Mouse (Mus musculus): ENCODE results near the gene D6Ertd527e.
A peak's percentile ranks its signal among the peaks of the same experiment; 100 is the strongest.

Gene D6Ertd527e

DNA sequence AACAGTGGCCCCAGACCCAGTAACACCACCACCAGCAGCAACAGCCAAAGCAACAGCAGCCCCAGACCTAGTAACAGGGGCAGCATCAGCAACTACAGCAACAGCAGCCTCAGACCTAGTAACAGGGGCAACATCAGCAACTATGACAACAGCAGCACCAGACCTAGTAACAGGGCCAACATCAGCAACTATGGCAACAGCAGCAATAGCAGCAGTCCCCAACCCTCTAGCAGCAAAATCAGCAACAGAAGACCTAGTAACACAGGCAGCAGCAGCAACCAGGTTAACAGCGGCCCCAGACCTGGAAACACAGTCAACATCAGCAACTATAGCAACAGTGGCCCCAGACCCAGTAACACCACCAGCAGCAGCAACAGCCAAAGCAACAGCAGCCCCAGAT, 6.9 kb downstream of the D6Ertd527e start:
- DNase-seq (ENCODE audit: low spot score in 2 of 2), result no peak

DNA sequence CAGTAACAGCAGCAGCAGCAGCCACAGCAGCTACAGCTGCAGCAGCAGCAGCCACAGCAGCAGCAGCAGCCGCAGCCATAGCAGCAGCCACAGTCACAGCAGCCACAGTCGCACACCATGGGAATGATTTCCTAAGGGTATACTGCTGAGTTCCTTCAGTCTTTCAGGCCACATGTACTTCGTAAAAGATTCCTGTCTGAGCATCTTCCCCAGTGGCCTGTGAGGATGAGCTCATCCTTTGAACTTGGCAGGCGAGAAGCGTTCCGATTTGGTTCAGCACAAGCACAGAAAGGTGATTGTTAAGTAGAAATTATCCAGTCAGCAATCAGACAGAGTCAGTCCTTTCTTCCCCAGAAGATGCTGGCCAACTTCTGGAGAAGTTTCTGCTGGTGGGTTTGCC, 7.6 kb downstream of the D6Ertd527e start:
- no peak for DNase-seq (ENCODE audit: low spot score in 2 of 2)

DNA sequence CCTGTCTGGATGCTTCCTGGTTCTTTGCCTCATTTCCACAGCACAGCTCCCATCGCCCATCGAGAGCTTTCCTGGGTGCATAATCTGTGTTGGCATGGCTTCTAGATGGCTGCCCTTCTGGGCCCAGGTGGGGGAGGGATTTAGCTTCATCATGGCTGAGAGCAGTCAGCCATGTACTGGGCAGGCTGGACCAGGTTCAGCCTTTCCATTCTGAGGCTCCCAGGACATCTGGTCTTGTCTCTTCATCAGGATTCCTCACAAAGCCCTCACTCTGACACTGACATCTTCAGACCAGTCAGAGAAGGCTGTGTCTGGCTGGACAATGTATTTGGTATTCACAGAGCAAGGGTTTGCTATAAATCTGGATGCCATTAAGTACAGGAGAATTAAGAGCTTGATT, 11.4 kb downstream of the D6Ertd527e start:
- no peak for DNase-seq (ENCODE audit: low spot score in 2 of 2)

DNA sequence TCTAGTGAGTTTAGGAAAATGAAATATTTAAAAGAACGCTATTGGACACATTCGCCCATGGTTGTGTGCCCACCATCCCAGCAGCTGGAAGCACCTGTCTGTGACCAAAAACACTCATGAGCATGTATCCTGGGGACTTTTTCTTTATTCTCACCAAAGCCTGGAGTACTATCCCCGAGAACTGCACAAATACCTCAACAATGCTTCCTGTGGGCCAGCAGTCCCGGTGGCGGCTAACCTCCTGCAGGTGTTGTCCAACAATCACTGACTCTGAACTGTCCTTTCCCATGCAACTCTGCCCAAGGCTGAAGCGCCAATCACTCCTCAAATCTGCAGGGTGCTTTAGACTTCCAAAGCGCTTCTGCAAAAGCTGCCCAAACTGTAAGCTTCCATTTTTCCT, 12.1 kb downstream of the D6Ertd527e start:
- DNase-seq (ENCODE audit: low spot score in 2 of 2), result no peak

DNA sequence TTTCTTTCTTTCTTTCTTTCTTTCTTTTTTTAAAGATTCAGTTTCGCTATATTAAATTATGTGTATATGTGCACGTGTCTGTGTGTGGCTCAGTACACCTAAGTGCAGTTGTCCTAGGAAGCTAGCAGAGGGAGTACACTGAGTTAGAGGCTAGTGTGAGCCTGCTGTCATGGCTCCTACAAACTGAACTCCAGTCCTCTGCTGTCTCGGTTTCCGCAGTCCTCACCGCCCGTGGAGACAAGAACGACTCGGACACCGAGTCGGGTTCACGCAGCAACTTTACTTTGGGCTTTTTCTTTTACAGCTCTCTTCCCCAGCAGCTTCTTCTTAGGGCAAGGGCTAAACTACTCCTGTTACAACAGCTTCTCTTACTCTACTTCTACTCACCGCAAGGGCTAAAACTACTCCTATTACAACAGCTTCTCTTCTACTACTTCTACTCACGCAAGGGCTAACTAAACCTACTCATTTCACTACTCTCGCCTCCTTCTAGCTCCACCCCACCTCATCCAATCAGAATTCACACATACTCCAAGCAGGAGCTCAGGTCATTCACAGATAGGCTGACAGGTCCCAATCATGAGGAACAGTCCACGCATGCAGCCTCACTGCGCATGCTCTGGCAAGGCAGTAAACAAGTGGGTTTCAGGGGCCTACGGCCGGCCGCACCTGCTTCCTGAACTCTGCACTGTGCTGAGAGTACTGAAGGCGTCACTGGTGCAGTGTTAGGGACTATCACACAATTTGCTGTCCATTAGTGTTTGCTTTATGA, 14.7 kb downstream of the D6Ertd527e start:
- peak; percentile 12 to 72 for DNase-seq (ENCODE audit: low spot score in 2 of 2)

DNA sequence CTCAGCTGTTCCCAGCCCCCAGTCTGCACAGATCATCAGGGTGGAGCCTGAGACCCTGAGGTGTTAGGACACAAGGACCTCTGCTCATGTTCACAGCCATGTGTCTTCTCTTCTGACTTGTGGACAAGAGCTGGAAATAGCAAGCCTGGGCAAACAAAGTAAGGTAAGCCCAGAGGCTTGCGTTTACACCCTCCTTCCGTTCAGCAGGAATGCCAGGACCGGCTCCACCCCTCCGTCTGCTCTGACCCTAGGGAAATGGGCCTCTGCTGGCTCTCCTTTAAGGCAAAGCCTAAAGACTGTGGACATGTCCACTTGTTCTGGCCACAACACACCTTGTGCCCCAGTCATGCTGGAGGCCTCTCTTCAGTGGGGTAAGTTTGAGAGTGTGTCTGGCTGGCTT, 15.4 kb downstream of the D6Ertd527e start:
- no peak for DNase-seq (ENCODE audit: low spot score in 2 of 2)

DNA sequence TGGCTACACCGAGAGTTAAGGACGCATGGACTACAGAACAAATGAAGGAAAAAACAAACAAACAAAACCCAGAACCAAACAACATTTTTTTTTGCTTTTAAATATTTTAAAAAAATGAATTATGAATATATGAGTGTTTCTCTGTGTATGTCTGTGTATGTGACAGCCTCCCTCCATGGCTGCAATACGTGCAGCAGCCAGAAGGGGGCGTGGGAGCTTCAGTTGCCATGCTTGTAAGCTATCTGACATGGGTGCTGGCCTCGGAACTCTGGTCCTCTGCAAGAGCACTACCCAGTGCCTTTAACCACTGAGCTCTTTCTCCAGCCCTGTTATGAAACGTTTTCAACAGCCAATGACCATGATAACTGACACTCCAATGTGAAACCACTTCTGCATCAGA, 16.1 kb downstream of the D6Ertd527e start:
- no peak for DNase-seq (ENCODE audit: low spot score in 2 of 2)

DNA sequence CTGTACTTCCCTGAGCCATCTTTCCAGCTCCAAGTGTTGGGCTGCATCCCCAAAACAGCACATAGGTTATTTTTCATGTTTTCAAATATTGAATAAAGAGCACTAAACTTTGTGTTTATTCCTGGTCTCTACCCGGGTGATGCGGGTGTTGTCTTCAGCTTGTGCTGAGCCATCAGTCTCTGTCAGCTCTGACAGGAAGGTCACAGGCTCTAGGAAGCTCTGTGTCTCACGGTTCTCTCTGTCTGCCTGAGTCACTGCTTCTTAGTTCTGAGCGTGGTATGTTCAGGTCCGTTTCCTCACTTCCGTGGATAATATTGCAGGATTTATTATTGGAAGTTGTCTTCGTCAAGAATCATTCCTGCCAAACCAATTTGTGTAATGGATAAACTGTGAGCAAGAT, 17.4 kb downstream of the D6Ertd527e start:
- DNase-seq (ENCODE audit: low spot score in 2 of 2), result no peak

DNA sequence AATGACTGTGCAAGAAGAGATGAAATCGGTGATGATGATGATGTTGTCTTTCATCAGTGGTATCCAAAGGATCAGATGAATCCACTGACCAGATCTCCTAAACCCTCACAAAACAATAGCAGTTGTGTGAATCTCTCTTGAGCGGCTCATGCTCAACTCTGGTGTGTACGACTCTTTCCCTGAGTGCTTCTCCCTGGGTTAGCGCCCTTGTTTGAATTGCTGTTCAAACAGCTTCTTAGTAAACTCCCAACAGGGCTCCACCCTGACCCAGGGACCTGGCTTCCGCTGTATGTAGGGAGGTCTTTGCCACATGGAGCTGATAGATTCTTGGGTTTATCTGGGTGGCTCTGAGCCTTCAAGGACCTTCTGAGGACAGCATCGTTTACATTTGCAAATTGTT, 18.9 kb downstream of the D6Ertd527e start:
- no peak for DNase-seq (ENCODE audit: low spot score in 2 of 2)

DNA sequence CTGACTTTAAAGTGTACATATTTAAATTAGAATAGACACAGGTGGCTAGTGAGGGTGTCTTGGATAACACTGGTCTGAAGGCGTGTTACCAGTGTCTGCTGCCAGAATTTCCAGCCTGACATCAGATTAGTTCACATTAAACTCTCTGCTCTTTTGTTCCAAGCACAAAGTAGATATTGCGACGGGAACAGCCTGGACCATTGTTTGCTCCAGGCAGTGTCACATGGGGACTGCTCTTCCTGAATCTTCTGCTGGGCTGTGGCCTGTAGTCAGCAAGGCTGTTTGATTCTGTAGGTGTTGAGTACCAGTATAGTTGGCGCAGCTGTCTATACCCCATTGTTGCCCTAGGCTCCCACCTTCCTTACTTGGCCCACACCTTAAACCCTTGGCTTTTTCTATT, 19.4 kb downstream of the D6Ertd527e start:
- no peak for DNase-seq (ENCODE audit: low spot score in 2 of 2)

DNA sequence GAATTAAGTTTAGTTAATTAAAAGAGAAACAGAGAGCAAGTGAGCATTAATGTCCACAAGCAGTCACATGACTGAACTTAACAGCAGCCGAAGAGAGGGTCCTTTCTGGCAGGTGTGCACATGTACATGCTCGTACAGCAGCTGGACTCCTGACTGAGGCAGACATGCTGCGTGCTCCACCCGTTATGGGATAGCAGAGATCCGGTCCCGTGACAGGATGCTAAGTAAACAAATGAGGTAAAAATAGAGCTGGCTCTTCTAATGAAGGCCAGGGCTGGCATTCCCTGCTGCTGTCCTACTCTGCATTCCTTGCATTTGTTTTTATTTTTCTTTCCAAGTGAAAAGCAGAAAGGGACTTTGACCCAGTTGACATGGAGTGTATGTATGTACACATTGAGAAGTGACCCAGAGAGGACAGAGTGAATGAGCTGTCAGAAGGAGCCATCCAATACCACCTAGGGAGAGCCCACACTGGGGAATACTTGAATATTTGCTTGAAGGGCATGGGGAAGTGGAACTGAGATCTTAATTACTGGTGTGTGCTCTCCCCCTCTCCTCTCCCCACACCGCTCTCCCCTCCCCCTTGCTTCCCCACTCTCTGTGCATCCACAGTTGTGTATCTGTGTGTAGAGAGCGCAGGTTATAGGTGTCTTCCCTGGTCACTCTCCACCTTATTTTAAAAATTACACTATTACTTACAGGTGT, 22.7 kb downstream of the D6Ertd527e start:
- peak in 1 of 2 experiments; percentile 33 for DNase-seq (ENCODE audit: low spot score in 2 of 2)

DNA sequence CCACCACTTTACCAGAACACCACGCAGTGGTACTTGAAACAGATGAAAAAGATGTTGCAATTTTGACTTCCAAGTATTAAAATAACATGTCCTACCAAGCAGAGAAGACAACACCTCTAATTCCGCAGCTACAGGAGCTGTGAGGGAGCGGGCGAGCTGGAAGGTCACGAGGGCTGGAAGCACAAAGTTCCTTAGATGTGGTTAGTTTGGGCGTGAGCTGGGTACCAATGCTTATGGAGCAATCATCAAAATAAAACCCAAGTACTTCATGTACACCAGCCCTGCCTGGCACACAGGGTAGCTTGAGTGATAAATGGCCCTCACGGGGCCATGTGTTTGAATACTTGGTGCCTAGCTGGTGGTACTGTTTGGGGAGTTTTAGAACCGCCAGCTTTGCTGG, 25.3 kb downstream of the D6Ertd527e start:
- no peak for DNase-seq (ENCODE audit: low spot score in 2 of 2)

DNA sequence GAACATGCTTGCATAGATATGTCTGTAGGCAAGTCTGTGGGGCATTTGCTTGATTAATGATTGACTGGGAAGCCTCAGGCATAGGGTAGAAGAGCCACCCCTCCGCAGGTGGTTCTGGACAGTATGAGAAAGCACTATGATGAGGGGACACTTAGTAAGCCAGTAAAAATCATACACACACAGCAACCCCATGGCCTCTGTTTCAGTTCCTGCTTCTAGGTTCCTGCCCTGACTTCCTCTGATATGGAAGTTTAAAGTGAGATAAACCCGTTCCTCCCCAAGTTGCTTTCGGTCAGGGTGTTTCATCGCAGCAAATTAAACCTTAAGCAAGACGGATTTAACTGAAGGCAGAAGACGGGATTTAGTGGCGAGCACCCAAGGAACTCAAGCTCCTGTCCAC, 26.1 kb downstream of the D6Ertd527e start:
- DNase-seq (ENCODE audit: low spot score in 2 of 2), result no peak

DNA sequence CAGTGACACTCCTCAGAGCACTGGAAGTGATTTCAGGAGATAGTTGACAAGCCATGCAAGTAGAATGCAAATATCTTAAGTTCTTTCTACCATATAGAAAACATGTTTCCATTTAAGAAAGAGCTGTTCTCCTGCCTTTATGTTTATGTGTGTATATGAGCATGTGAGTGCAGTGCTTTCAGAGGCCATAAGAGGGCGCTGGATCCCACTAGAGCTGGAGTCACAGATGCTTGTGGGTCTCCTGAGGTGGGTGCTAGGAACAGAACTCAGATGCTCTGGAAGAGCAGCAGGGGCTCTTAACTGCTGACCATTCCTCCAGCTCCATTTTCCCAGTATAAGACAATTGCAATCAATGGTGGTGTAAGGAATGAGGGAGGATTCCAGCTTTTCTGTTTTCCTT, 26.5 kb downstream of the D6Ertd527e start:
- no peak for DNase-seq (ENCODE audit: low spot score in 2 of 2)

DNA sequence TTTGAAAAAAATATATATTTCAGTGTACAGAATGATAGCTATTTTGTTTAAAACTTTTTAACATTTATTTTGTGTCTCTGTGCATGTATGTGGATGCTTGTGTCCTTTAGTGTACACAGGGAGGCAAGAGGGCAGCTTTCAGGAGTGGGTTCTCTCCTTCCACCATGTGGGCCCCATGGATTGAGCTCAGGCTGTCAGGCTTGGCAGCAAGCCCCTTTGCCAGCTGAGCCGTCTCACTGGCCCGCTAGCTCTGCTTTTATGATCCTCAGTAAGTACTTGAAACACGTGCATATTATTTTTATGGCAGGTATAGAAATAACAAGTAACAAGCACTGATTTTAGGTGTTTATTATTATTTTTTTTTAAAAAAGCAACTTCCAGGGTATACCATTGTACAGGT, 29.0 kb downstream of the D6Ertd527e start:
- DNase-seq (ENCODE audit: low spot score in 2 of 2), result no peak

DNA sequence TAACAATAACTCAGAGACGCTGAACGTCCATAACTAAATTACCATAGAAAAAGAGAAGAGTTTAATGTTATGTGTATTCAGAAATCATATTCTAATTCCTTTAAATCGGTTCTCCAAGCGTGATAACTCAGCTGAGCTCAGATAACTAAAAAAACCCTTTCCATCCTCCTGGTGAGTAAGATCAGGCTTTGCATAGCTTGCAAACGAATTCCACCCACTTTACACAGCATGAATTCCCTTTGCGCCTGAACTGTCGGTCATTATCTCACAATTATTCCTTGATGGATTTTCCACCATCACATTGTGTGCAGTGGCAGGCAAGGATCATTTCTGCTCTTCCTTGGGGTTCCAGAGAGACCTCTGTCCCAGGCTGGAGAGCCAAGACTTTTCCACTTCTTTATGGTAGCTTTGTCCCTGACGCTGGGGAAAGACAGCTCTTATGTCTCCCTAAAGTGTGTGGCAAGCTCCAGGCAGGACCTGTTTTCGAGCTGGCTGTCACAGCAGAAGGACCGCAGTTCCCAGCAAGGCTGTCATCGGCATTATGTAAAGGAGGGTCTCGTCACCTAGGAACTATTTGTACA, 29.5 kb downstream of the D6Ertd527e start:
- no peak for DNase-seq (ENCODE audit: low spot score in 2 of 2)

DNA sequence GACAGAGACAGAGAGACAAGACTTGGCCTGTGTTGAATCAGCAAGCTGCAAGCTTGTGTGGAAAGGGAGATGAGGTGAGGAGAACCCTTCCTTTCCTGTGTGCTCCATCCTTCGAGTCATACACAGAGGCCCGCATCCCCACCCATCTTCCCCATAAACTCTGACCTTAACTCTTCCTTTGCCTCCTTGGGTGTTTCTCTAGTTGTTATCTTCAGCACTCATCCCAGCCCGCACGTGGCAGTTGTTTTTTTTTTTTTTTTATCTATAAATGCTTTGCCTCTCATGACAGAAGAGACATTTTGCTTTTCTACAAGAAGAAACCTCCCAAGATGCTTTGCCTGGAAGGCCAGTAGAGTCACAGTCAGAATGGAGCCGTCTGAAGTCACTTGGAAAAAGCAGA, 33.9 kb downstream of the D6Ertd527e start:
- no peak for DNase-seq (ENCODE audit: low spot score in 2 of 2)

DNA sequence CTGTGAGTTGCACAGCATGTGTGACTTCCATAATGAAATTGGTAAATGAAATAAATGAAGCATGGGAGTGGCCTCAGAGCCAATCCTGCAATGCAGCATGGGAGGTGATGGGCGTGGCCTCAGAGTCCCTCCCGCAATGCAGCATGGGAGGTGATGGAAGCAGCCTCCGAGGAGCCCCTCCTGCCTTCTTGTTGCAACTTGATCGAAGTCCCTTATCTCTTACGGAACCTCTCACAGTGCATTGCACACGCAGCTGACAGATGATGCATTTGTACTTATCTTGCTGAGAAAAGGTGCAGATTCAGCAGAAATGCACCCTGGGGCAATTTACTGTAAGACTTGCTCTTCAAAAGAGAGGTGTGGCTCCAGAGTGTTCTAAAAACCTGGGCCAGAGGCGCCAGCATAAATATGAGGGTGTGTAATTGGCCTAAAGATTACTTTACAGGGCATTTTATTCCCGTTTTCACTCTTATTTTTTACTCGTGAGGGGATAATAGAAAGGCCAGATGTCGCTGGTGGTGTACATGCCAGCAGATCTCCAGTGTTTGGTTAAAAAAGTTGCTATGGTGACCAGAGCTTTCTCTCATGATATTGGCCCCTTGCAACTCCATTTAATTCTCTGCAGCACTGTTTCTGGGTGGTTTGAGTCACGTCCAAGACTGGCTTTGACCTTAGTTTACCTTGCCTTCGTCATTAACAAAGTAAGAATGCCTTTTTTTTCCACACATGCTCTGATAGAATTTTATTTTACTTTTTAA, 35.4 kb downstream of the D6Ertd527e start:
- no peak for DNase-seq (ENCODE audit: low spot score in 2 of 2)

DNA sequence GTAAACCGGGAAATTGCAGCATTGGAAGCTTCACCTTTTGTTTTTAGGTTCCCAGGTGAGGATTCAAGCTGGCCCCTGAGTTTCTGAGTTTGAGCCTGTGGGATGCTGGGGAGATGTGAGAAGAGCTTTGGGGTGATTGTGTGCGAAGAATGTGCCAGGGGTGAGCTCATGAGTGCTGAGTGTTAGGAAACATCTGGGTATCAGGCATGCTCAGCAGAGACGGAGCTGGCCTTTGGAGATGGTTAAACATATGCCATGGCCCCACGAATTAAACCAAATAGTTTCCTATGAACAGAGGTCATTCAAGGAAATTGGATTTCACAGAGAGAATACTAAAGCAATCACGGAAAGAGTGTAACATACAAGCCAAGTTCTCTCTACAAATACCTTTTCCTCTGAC, 37.7 kb downstream of the D6Ertd527e start:
- DNase-seq (ENCODE audit: low spot score in 2 of 2), result no peak

DNA sequence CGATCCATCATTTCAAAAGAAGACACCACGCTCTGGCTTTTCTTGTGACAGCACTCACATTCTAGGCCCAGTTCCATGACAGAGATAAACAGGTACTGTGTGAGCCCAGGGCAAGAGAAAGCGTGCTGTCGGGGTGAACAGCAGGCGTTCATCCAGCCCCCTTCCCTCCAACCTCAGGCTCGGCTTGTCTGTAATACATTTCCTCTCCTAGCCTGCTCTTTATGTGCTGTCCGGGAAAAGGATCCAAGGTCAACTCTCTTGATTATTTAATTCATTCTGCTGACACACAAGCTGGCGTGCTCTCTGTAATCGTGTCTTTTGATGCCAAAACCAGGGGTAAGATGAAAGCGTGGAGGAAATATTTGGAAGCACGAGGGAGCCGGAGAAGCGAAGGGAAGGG, 39.0 kb downstream of the D6Ertd527e start:
- DNase-seq (ENCODE audit: low spot score in 2 of 2), result no peak

DNA sequence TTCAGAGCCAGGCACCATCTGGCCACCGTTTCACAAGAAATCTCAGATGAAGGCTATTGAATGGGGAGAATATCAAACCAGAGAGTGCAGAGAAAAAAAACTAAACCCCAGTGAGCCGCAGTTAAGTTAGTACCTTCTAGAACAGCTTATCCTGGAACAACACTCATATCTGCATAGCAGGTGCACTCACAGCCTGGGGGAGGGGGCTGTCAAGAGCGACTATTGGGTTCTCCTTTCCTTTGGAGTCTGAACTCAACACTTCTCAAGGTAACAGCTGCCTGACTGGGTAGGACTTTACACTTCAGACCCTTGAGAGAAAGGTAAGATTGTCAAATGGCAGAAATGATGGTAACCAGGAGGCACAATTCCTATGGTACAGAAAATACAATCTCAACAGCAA, 43.4 kb downstream of the D6Ertd527e start:
- DNase-seq (ENCODE audit: low spot score in 2 of 2), result no peak

DNA sequence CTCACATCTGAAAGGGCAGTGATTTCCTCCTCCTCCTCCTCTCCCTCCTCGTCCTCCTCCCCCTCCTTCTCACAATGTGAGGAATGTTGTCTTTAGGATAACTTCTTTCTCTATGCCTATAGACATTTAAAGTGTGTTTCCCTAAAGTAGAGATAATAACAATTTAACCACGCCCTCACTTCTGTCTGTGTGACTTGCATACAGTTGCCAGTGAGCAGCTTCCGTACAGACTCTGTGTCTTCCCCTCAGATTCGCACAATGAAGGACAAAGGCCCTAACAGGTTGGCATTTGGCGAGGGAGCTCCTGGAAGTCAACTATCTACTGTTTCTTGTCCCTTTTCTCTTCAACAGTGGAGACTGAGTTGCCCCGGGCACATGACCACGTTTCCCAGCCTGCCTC, 45.9 kb downstream of the D6Ertd527e start:
- DNase-seq (ENCODE audit: low spot score in 2 of 2), result no peak
